Mouse (Mus musculus): Measurements from ENCODE around the gene Loxl4.

Loxl4 gene

DNA sequence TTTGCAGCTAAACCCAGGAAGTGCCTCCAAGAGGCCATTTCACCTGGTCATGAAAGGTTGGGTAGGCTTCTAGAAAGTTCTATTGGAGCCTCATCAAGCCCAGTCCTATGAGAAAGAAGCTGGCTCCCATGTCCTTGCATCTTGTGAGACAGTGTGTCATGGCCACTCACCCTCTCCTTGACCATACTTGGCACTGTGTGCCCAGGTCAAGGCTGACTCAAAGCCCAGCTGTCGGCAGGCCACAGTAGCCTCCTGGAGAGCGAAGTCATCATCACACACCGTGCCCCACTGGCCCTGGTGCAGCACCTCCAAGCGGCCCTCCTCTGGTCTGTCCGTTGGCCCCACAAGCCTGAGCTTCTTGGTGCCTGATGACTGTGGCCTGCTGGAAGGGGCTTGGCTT is 4.5 kb downstream of the Loxl4 start:
- no peak for DNase-seq (ENCODE audit: low spot score)

DNA sequence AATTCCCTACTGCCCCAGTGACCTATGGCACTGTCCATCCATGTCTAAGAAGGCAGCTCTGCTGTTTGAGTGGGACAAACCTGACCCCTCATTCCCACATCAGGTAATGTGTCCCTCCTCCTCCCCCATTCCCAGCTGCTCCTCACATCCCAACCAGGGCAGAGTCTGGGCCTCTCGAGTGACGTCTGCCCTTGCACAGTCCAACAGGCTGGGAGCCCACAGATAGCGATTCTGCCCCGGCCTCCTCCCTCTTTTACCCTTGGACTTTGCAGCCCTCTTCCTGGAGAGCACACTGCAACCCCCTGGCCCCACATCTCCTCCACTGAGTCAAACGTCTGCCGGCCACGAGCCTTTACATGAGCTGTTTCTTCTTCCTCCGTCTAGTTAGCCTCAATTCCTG is 10.0 kb downstream of the Loxl4 start:
- no peak for DNase-seq (ENCODE audit: low spot score)

DNA sequence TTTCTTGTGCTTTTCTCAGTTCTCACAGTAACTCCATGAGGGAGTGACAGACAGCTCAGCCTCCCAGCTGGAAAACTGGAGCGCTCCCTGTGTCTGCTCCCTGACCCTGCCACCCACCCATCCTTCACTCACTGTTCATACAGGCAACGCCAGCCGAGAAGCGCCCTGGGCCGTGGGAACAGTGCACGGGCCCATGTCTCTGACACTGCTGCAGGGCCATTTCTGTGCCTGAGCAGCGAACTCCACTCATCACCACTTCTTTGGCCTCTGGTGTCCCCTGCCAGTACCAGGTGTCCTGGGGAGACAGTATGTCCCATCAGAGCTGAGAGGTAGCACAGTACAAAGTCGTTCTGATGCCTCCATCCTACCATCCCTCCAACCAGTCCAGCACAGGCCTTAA is 10.6 kb downstream of the Loxl4 start:
- DNase-seq (ENCODE audit: low spot score) = no peak

DNA sequence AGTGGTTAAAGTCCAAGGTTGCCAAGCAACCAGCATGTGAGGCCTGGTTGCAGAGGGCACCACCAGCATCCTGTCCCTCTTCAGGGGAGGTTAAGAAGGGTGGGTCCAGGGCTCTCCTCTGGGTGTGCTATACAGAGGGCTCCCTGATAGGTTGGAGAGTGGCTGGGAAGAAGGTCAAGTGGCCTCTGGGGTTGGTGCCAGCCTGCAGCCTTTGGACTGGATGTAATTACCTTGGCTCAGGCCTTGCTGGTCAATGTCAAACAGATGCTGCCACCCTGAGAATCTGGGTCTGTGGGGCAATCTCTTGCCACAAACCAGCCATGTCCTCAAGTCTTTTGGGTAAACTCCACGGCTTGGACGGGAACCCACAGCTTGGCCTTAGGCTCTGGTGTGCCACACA is 11.2 kb downstream of the Loxl4 start:
- DNase-seq (ENCODE audit: low spot score) = no peak

DNA sequence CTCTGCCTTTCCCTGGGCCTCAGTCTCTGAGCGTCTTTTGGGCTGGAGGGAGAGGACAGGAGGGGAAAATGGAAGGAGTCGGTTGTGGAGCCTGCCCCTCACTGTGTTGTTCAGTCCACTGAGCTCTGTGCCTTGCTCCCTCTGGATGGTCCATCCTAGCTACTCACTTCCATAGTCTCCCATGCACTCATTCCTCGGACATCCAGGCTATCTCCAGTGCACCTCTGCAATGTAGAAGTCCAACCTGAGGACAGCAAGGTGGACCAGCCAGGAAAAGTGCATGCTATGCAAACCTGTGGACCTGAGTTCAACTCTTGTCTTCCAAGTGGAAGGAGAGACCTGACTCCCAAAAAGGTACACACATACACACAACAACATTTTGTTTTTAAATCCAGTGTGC is 12.0 kb downstream of the Loxl4 start:
- no peak for DNase-seq (ENCODE audit: low spot score)

DNA sequence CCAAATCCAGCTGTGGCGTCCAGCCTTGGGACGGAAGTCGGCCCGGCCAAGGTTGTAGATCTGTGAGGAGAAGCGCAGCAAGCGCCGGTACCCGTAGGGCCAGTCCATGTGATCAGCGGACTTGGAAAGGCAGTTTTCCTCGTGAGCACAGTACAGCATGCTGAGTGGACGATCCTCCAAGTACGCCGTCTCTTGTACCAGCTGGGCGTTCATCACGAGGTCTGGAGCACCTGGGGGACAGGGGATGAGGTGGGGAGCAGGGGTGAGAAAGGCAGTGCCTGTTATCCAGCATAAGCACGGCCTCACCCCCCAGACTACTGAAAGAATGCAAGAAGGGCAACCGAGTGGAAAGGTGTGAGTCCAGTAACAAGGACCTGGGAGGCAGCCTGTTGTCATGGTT is 12.7 kb downstream of the Loxl4 start:
- no peak for DNase-seq (ENCODE audit: low spot score)

DNA sequence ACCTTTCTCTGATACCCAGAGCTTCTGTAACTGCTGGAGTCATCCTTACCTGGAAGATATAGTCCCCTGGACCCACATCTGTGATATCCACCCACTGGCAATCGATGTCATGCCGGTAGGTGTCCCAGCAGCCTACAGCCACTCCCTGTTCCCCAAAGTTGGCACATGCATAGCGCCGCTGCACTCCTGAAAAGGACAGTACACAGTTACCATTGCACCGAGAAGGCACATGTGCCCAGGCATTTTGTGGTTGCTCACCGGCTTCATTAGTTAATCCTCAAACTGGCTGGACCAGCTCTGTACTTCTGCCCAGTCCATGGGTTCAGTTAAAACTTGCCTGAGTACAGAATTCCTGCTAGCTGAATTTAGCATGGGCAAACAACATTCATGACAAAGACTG is 14.7 kb downstream of the Loxl4 start:
- DNase-seq (ENCODE audit: low spot score) = no peak

DNA sequence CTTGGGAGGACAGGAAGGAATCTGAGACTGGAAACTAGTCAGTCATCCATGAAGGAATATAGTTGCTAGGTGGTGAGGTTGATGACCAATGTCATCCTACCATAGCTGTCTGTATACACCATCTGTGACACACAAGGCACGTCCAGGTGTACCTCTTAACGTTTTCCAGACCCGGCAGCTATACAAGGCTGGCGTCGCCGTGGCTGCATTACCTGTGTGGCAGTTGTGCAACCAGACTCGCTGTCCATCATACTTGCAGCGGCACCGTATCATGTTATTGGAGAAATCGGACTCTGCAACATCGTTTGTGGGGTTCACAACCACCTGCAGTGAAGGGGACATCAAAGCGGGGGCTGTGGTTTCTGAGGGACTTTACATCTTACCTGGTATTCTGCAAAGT is 15.3 kb downstream of the Loxl4 start:
- DNase-seq (ENCODE audit: low spot score) = no peak

DNA sequence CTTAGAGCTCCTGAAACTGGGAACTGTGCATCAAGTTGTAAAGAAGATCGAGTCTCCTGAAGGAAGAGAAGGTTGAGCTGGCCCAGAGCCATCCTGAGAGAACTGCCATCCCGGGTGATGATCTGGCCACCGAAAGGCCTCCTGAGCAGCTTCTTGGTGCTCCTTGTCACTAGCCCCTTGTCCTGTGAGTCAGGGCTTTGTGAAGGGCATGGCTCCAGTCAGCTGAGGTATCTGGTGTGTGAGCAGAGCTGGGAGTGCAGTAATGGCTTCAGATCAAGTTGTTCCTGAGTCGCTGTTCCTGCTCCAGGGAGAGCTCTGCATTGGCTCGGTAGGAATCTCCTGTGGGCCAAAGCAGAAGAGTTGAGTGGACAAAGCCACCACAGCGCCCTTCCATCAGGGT is 17.5 kb downstream of the Loxl4 start:
- no peak for DNase-seq (ENCODE audit: low spot score)

DNA sequence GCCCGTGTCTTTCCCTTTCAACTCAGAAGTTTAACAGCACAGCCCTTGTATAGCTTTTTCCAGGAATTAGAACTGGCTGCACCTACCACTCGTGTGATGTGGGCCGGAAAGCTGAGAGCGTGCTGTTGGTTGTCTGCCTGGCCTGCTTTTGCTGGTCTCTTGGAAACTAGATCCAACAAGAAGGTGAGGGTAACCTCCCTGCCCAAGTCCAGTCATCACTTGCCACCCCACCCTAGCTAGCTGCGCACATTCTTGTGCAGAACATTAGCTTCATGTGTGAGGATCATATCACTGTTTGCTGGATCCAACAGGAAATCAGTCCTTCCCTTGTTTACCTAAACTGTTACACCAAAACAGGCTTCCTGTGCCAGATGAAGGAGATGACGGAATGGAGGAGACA is 19.2 kb downstream of the Loxl4 start:
- no peak for DNase-seq (ENCODE audit: low spot score)

DNA sequence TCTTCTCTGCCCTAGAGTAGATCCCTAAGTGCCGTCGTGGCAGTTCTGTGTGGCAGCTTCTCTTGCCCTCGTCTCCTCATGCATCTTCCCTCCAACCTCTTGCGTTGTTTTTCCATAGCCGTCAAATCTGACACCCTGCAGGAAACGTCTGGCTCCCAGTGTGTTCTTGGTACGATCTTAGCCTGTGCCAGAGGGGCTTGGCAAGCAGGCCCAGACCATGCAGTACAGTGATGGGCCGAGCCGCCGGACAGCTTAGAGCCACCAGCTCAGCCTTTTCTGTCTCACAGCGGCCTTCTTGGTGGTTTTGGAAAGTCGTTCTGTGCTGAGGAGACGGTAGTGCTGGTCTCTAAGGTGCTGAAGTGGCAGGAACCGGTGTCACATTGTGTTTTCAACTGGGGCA is 21.1 kb downstream of the Loxl4 start:
- no peak for DNase-seq (ENCODE audit: low spot score)

DNA sequence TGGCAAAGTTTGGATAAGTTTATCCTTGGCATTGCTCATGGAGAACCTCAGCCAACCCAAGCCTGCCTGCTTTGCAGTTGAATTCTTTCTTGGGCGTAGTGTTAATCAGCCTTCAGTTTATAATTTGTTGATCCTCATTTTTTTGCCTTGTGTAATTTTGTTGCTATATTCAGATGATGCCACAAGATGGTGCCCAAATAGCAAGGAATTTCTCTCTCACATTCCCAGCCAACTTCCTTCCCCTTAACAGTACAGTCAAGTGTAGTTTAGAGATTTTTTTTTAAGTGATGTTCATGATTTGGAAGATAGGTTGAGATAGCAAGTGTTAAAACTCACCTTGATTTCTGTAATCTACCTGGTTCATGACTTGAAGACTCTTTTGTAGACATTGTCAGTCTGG is 23.4 kb downstream of the Loxl4 start:
- no peak for DNase-seq (ENCODE audit: low spot score)

DNA sequence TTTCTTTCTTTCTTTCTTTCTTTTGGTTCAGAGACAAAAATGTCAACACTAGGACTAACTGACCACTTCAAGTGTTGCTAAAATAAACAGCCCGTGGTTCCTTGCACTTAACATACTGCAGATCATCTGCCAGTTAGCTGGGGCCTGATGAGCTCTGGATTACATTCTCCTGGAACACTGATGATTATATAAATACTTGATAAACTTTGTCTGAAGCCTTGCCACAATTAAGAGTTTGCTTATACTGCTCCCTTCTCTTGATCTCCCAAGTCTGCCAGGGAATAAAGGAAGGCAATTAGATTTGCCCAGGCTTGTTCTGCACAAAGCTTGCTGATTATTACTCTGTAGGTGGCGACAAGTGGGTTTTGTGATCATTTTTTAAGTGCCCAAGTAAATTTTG is 24.9 kb downstream of the Loxl4 start:
- no peak for DNase-seq (ENCODE audit: low spot score)

DNA sequence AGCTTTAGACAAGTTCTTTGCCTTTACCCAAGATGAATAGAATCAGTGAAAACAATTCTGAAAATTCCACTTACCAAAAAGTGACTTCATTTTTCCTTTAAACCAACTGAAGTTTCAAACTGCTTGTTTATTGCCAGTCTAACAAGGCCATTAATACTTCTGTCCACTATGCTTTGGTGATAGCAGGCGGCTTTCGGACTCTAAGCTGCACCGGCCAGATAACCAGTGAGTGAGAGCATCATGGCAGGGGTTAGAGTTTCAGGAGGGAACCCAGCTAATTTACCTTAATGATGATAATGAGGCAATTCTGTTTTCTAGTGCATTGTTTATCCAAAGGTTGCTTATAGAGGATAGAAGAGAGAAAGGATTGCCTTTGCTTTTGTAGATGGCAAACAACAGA is 28.4 kb downstream of the Loxl4 start:
- DNase-seq (ENCODE audit: low spot score) = no peak

DNA sequence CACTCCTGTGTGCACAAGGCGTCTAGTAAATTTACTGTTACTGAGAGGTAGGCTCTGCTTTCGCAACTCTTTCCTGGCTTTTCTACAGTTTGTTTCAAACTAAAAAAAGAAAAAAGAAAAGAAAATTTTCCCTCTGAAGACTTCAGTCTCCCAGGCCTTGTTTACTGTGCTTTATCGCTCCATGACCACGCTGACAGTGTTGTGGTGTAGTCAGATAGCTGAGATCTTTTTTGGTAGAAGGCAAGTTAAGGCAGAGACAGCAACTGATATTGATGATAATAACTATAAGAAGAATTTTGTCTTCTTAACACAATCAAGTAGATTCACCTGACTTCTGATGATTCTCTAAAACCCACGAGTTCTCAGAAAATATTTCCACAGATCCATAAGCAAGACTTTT is 28.9 kb downstream of the Loxl4 start:
- DNase-seq (ENCODE audit: low spot score) = no peak

DNA sequence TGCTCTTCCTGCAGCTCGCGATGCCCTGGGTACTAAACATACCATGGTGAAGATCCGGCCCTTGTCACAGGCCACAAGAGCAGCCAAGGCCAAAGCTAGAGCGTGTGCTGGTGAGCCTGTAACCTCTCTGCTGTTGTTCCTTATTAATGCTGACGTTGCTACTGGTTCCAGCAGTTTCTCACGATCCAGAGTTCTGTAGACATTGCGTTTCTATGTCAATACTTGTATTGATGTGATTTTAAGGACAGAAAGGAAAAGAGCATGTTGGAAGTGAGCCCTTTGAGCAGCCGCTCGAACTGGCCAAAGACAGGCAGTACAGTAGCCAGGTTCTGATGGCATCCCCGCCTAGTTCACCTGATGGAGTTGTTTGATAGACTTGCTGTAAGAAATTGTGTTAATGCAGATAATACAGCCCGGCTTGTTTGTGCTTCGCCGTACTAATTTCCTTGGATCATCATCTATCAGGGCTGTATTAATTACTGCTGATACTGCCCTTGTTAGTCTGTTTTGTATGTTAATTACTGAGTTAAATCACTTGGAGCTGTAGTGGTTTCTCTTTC is 29.7 kb downstream of the Loxl4 start:
- no peak for DNase-seq (ENCODE audit: low spot score)

DNA sequence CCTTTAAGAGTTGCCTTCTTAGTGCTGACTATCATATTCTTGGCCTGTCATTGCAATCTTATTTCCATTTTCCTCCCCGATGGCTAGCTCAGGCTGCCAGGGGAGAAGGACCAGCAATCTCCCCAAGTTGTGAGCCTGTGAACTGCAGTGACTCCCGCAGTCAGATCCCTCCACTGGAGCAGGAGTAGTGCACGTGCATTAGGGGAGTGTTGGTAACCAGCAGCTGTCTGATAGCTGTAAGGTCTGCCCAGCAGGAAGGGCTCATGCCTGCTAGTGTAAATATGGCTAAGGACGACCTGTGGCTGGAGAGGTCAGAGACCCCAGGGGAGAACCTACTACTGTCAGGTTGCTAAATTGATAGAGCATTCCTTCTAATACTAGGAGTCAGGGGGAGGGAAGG is 31.9 kb downstream of the Loxl4 start:
- DNase-seq (ENCODE audit: low spot score) = no peak

DNA sequence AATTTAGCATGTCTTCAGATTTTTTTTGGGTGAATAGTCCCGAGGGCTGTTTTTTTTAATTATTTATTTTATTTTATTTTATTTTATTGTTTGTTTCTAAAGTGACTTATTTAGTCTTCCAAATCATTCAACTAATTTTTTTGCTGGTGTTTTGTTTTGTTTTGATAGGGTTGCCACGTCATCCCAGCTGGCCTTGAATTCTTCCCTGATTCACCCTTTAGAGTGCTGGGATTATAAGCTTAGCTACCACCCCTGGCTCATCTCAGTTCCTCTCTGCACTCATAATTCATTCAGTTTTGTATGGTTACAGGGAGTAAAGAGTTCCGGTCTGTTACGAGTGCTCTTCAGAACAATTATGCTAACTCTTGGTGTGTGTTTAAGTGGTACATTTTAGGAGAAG is 34.0 kb downstream of the Loxl4 start:
- DNase-seq (ENCODE audit: low spot score) = no peak

DNA sequence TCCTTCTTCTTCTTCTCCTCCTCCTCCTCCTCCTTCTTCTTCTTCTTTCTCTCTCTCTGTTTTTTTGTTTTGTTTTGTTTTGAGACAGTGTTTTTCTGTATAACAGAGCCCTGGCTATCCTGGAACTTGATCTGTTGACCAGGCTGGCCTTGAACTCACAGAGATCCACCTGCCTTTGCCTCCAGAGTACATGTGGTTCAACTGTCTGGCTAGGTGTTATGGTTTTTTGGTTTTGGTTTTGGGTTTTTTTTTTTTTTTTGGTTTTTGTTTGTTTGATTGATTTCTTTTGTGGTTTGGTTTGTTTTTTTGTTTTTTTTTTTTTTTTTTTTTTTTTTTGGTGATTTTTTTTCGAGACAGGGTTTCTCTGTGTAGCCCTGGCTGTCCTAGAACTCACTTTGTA is 35.8 kb downstream of the Loxl4 start:
- no peak for DNase-seq (ENCODE audit: low spot score)

DNA sequence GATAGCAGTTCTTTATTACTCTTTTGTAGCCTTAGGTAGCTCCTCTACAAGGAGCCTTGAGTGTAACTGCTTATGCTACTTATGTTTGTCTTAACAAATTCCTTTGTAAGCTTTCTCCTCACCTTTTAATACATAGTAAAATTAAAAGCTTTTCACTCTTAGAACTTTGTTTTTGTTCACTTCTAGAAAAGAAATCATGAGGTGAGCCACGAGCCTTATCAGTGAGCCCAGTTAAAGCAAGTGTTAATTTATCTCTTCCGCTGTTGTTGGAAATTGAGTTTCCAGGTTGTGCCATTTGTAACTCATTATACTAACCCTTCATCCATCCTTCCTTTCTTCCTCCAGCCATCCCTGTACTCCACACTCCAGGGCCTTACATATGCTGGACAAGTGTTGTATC is 37.3 kb downstream of the Loxl4 start:
- no peak for DNase-seq (ENCODE audit: low spot score)

DNA sequence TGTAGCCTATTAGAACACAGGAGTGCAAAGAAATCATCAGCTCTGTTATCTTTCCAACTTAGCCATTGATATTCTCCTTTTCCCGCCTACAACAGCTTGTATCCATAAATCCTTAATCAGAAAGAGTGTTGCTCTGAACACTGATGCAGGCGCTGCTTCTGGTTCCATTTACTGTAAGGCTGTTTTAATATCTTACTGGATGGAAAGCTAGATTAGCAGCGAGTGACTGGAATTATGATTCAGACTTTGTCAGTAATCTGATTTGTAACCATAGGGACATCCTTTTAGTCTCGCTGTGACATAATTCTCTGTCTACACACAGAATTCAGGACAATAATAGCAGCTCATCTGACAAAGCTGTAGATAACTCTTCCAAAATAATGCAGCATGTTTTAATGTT is 41.3 kb downstream of the Loxl4 start:
- no peak for DNase-seq (ENCODE audit: low spot score)

DNA sequence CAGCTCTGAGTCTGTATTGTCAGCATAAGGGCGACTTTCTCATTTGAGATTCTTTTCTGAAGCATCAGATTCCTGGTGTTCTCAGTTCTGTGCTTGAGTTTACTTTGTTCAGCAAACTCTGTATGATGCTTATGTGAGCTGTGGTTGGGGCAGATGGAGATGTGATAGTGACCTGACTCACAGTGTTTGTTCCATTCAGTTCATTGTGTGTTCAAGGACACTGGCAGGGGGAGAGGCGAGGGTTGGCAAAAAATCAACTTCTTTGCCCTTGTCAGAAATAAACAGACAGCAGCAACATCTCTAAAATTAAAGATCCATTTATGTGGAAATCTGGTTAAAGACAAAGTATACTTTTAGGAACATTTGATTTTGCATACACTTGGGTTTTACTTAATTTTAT is 43.5 kb downstream of the Loxl4 start:
- peak; percentile 64 for DNase-seq (ENCODE audit: low spot score)

DNA sequence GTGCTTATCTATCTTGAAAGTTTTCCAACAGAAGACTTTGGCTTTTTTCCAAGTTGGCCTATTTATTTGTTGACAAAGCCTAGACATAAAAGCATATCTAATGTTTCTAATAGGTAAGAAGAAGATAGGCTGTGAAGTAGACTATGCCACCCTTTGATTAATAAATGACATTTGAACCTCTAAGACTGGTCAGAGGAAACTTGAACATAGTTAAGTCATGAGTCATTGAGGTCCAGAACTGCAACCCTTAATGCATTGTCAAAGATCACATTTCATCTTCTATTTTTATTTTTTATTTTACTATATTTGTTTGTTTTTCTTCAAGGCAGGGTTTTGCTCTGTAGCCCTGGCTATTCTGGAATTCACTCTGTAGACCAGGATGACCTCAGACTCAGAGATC is 45.6 kb downstream of the Loxl4 start:
- DNase-seq (ENCODE audit: low spot score) = no peak

DNA sequence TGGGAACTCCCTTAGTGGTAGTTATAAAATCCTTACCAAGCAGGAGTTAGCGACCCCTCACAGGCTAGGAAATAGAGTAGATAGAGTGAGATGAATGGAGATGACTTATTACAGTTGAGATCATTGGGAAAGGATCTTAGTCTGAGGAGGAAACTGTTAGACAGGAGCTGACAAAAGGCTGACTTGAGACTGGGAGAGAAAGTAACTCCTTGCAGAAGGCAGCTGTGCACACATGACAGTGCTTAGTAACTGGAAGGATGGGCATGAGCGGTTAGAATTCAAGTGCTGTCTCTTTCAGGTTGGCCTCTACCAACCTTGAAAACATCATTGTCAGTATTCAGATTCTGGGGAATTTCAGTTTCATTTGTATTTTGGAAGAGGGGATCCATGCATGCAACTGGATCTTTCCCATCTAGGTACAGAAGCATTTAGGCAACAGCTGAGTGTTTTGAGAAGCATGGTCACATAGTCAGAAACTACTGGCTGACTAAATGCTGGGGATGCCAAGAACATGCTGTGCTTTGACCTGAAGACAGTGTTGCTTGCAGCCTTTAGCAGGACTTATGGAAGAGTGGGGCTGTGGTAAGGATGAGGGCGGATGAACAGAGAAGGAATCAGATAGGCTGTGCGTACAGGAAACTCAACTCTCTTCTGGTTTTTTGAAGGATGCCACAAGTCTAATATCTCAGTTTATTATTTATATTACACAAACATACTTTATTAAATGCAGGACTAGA is 46.2 kb downstream of the Loxl4 start:
- no peak for DNase-seq (ENCODE audit: low spot score)

Data from ovary, adult 18-20 months (tissue).